Mouse (Mus musculus) midbrain, embryonic 15.5 days (tissue): ENCODE results near the gene Gm37240. TPM values are rescaled to one million over a fixed set of nuclear protein-coding genes. Genes with fewer than 3 reads are reported as not detected.

Experiments used
- ATAC-seq: fragments of 200-750 bp; cut with Nextera tagmentation; replicated peaks from 2 replicates; pipeline ENCODE4 v1.8.0; 2017; ENCODE audit warnings: moderate TSS enrichment
- H3K27ac ChIP-seq: fragments of 300-500 bp; sonication (generic); 2 replicates; pipeline ENCODE4 v1.5.1; 2015; ENCODE audit warnings: mild to moderate bottlenecking, inconsistent platforms
- H3K27me3 ChIP-seq: fragments of 300-500 bp; sonication (generic); replicated peaks from 2 replicates; pipeline ENCODE4 v1.6.1; 2015; ENCODE audit warnings: inconsistent platforms
- H3K36me3 ChIP-seq: fragments of 300-500 bp; sonication (generic); replicated peaks from 2 replicates; pipeline ENCODE4 v1.6.1; 2015; ENCODE audit warnings: inconsistent platforms
- H3K4me1 ChIP-seq: fragments of 300-500 bp; sonication (generic); 2 replicates; pipeline ENCODE4 v1.6.1; 2015; ENCODE audit warnings: inconsistent platforms
- H3K4me2 ChIP-seq: fragments of 300-500 bp; sonication (generic); 2 replicates; pipeline ENCODE4 v1.6.1; 2015; ENCODE audit warnings: inconsistent platforms, mild to moderate bottlenecking, moderate library complexity
- H3K4me3 ChIP-seq: fragments of 300-500 bp; sonication (generic); 2 replicates; pipeline ENCODE4 v1.5.1; 2015; ENCODE audit warnings: mild to moderate bottlenecking, inconsistent platforms
- H3K9ac ChIP-seq: fragments of 300-500 bp; sonication (generic); 2 replicates; pipeline ENCODE4 v1.6.1; 2015; ENCODE audit warnings: mild to moderate bottlenecking, inconsistent platforms
- H3K9me3 ChIP-seq: fragments of 300-500 bp; sonication (generic); 2 replicates; pipeline ENCODE4 v1.6.1; 2016; ENCODE audit warnings: inconsistent platforms
- WGBS: fragments of 180-500 bp; shearing (Covaris S2); methylation state at CpG from one replicate; pipeline ENCODE4 v1.1.7; 2015; ENCODE audit warnings: mixed read lengths; 5-methylcytosine and 5-hydroxymethylcytosine counted together
- polyA plus RNA-seq: library from polyadenylated mRNA; unstranded; fragments of >200 nt; fragmentation: Nextera tagmentation; extraction: Ambion mirVana; gene quantifications from 2 replicates; pipeline ENCODE4 v1.2.1, GENCODE M21; 2015

Gene Gm37240
- polyA plus RNA-seq, 1 experiment from 2014 or later, result 0.40 TPM

- Histone ChIP-seq H3K27ac (no peak overlapping the region), H3K4me3 (no peak overlapping the region), H3K9ac (no peak overlapping the region), H3K4me1 (no peaks in the 10 kb centered on the region), H3K4me2 (no peak overlapping the region), H3K27me3 (no peaks in the 10 kb centered on the region), H3K36me3 (no peaks in the 10 kb centered on the region), H3K9me3 (no peaks in the 10 kb centered on the region)
- no peak for ATAC-seq
- 83% methylated on average over 1 of the region's 1 CpGs for WGBS
Observed at GRCm38 (mm10) chr3:85113565-85113964, 773.8 kb downstream of the Gm37240 start.

GRCm38 (mm10) chr3:85110762-85111161 lies 776.6 kb downstream of the Gm37240 start:
- Histone ChIP-seq H3K4me3 (no peak overlapping the region), H3K9ac (no peak overlapping the region), H3K36me3 (no peaks in the 10 kb centered on the region), H3K4me2 (no peak overlapping the region), H3K27me3 (no peaks in the 10 kb centered on the region), H3K27ac (no peak overlapping the region), H3K9me3 (no peaks in the 10 kb centered on the region), H3K4me1 (peaks cover 3% of the 10 kb centered on the region; the same call in 1 of the 2 replicates)
- WGBS, result 31% methylated on average over 4 of the region's 4 CpGs
- no peak for ATAC-seq

GRCm38 (mm10) chr3:85109221-85109620 lies 778.1 kb downstream of the Gm37240 start:
- Histone ChIP-seq H3K27me3 (no peaks in the 10 kb centered on the region), H3K27ac (no peak overlapping the region), H3K9me3 (no peaks in the 10 kb centered on the region), H3K9ac (no peak overlapping the region), H3K4me3 (no peak overlapping the region), H3K4me1 (peaks cover 3% of the 10 kb centered on the region; the same call in 1 of the 2 replicates), H3K36me3 (no peaks in the 10 kb centered on the region), H3K4me2 (no peak overlapping the region)
- WGBS, result 61% methylated on average over 2 of the region's 2 CpGs
- ATAC-seq, result no peak

GRCm38 (mm10) chr3:85108396-85108795 lies 778.9 kb downstream of the Gm37240 start:
- no peak overlapping the region for H3K27ac ChIP-seq
- H3K4me3 ChIP-seq, result no peak overlapping the region
- no peaks in the 10 kb centered on the region for H3K27me3 ChIP-seq
- ATAC-seq, result no peak
- no peaks in the 10 kb centered on the region for H3K9me3 ChIP-seq
- H3K36me3 ChIP-seq, result no peaks in the 10 kb centered on the region
- 92% methylated on average over 3 of the region's 3 CpGs for WGBS
- H3K4me2 ChIP-seq, result no peak overlapping the region
- H3K4me1 ChIP-seq, result peaks cover 3% of the 10 kb centered on the region; the same call in 1 of the 2 replicates
- no peak overlapping the region for H3K9ac ChIP-seq

- ATAC-seq, result no peak
- H3K9ac ChIP-seq, result no peak overlapping the region
- H3K4me2 ChIP-seq, result no peak overlapping the region
- H3K4me3 ChIP-seq, result no peak overlapping the region
- H3K27me3 ChIP-seq, result no peaks in the 10 kb centered on the region
- H3K9me3 ChIP-seq, result no peaks in the 10 kb centered on the region
- peaks cover 3% of the 10 kb centered on the region; the same call in 1 of the 2 replicates for H3K4me1 ChIP-seq
- 67% methylated on average over 11 of the region's 11 CpGs for WGBS
- H3K27ac ChIP-seq, result no peak overlapping the region
- no peaks in the 10 kb centered on the region for H3K36me3 ChIP-seq
Observed at GRCm38 (mm10) chr3:85106956-85107355, 780.4 kb downstream of the Gm37240 start.

DNA sequence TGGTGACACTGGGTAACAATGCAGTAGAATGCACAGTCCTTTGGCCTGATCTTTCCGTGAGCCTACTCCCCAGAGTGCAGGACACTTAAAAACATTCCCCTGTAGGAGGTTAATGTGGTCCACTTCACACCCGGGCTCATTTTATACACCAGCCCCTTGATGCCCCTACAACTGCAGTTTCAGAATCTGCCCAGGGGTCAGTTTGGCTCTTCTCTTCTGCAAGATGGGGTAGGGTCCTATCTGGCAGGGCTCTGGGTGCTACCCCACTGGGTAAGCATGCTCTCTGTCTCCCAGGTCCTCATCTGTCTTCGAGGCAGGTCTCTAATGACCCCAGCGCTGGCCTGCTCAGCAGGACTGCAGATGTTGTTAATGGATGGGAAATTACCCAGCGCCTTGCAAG lies 783.0 kb downstream of the Gm37240 start:
- no peak for ATAC-seq
- Histone ChIP-seq H3K9me3 (no peaks in the 10 kb centered on the region), H3K36me3 (no peaks in the 10 kb centered on the region), H3K27ac (no peak overlapping the region), H3K4me2 (no peak overlapping the region), H3K27me3 (no peaks in the 10 kb centered on the region), H3K4me3 (no peak overlapping the region), H3K4me1 (peaks cover 3% of the 10 kb centered on the region; the same call in 1 of the 2 replicates), H3K9ac (no peak overlapping the region)
- 59% methylated on average over 5 of the region's 5 CpGs for WGBS

- no peaks in the 10 kb centered on the region for H3K9me3 ChIP-seq
- no peaks in the 10 kb centered on the region for H3K27me3 ChIP-seq
- H3K4me1 ChIP-seq, result no peaks in the 10 kb centered on the region
- no peak for ATAC-seq
- no peak overlapping the region for H3K9ac ChIP-seq
- no peaks in the 10 kb centered on the region for H3K36me3 ChIP-seq
- H3K4me2 ChIP-seq, result no peak overlapping the region
- no peak overlapping the region for H3K27ac ChIP-seq
- no peak overlapping the region for H3K4me3 ChIP-seq
- WGBS, result 61% methylated on average over 21 of the region's 21 CpGs
Observed at GRCm38 (mm10) chr3:85080882-85081558, 806.3 kb downstream of the Gm37240 start.

- H3K27me3 ChIP-seq, result no peaks in the 10 kb centered on the region
- H3K4me3 ChIP-seq, result no peak overlapping the region
- H3K9ac ChIP-seq, result no peak overlapping the region
- H3K4me2 ChIP-seq, result no peak overlapping the region
- H3K36me3 ChIP-seq, result no peaks in the 10 kb centered on the region
- no peaks in the 10 kb centered on the region for H3K9me3 ChIP-seq
- no peaks in the 10 kb centered on the region for H3K4me1 ChIP-seq
- no peak for ATAC-seq
- H3K27ac ChIP-seq, result no peak overlapping the region
- 68% methylated on average over 7 of the region's 7 CpGs for WGBS
Observed at GRCm38 (mm10) chr3:85064113-85064512, 823.2 kb downstream of the Gm37240 start.

DNA sequence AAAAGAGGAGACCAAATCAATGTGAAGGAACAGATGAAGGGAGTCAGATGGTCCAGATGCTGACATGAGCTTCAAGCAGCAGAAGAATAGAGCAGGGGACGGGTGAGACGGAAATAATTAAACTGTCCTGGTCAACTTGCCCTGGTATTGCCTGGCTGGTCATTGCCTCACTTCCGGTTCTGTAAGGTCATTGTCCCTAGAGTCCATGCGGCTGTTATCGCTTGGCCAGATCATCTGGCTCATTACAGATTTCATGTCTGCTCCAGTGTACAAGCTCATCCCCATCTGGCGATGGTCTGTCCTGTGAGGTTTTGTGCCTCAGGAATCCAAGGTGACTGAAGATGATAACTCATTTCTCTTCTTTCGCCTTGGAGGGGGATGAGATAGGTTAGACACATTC lies 827.2 kb downstream of the Gm37240 start:
- Histone ChIP-seq H3K27me3 (no peaks in the 10 kb centered on the region), H3K36me3 (no peaks in the 10 kb centered on the region), H3K4me2 (no peak overlapping the region), H3K27ac (no peak overlapping the region), H3K4me3 (no peak overlapping the region), H3K9me3 (no peaks in the 10 kb centered on the region), H3K4me1 (no peaks in the 10 kb centered on the region), H3K9ac (no peak overlapping the region)
- 89% methylated on average over 7 of the region's 7 CpGs for WGBS
- no peak for ATAC-seq

DNA sequence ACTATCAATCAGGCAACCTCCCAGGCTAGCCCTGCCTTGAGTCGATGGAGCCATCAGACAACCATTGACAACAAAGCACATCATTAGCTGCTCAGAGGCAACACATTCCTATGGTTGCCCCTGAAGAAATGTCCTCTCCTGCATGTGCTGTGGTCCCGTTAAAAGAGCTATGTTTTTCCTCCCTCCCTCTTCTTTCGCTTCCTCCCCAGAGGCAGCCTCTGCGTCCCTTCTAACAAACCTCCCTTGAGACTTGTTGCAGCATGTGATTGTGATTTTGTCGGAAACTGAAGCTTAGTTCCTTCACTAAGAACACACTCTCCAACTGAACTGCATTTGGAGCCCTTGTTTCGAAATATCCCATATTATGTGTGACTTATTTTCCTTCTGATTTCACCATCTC lies 830.1 kb downstream of the Gm37240 start:
- H3K9ac ChIP-seq, result no peak overlapping the region
- H3K4me2 ChIP-seq, result no peak overlapping the region
- no peaks in the 10 kb centered on the region for H3K27me3 ChIP-seq
- no peaks in the 10 kb centered on the region for H3K36me3 ChIP-seq
- 88% methylated on average over 6 of the region's 6 CpGs for WGBS
- no peaks in the 10 kb centered on the region for H3K9me3 ChIP-seq
- no peak overlapping the region for H3K4me3 ChIP-seq
- H3K4me1 ChIP-seq, result no peaks in the 10 kb centered on the region
- H3K27ac ChIP-seq, result no peak overlapping the region
- ATAC-seq, result no peak

DNA sequence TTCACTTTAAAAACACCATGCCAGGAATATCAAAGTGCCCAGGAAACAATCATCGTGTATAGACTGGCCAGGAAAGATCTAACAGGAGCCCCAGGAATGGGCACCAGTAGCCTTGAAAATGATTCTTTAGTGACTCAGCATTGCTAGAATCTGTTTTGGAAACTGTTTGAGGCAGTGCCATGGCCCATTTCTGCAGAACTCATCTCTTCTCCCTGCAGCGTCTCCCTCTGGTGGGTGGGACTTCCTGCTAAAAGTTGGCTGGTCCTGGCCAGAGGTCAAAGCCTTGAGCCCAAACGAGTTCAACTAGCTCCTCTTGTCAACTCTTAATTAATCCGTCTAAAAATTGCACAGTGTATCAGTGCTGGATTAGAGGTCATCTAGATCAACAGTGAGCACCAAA lies 833.8 kb downstream of the Gm37240 start:
- 80% methylated on average over 4 of the region's 4 CpGs for whole genome bisulfite sequencing
- H3K27me3 ChIP-seq, result no peaks in the 10 kb centered on the region

DNA sequence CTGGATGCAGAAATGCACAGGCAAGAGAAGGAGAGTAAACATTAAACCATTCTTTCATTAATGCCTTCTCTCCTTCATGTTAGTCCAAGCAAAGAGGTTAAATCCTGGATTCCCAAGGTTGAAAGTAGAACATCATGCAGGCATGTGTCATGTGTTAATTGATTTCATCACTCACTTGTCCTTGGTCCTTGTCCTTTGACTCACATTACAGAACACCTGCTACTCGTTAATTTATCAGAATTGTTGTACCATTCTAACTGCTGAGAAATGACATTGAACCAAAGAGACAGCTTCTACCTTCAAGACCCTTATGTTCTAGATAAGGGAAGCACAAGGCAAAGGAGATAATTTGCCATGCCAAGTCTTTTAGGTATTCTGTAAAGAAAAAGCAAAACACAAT lies 835.1 kb downstream of the Gm37240 start:
- Histone ChIP-seq H3K27me3 (no peaks in the 10 kb centered on the region), H3K36me3 (no peaks in the 10 kb centered on the region), H3K9me3 (no peaks in the 10 kb centered on the region), H3K4me1 (0 out of 2 replicates have a peak, but pooled peaks cover 5% of the 10 kb centered on the region), H3K9ac (no peak overlapping the region), H3K4me3 (no peak overlapping the region), H3K27ac (no peak overlapping the region), H3K4me2 (no peak overlapping the region)
- WGBS, result 83% methylated on average over 1 of the region's 1 CpGs
- no peak for ATAC-seq

More for the DNA sequence above, 833.8 kb downstream of the Gm37240 start:
- Histone ChIP-seq H3K9ac (no peak overlapping the region), H3K4me3 (no peak overlapping the region), H3K36me3 (no peaks in the 10 kb centered on the region), H3K27ac (no peak overlapping the region), H3K4me1 (0 out of 2 replicates have a peak, but pooled peaks cover 5% of the 10 kb centered on the region), H3K9me3 (no peaks in the 10 kb centered on the region), H3K4me2 (no peak overlapping the region)
- no peak for ATAC-seq

DNA sequence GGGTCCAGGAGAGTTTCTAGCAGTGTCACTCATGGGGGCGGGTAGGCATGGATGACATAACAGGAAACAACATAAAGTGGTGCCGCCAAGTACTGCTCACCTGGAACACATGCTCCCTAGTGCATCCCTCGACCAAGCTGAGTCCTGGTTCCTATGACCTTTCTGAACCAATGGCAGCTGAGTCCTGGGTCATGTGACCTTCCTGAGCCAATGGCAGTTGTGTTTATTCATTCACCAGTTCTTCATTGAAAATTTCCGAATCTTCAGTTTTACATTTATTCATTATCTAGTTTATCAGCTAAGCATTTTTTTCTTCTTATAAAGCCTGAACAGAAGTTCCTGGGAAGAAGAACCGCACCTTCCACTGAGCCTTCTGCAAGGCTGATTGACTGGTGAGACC lies 838.7 kb downstream of the Gm37240 start:
- Histone ChIP-seq H3K36me3 (no peaks in the 10 kb centered on the region), H3K4me2 (no peak overlapping the region), H3K27ac (no peak overlapping the region), H3K9me3 (no peaks in the 10 kb centered on the region), H3K9ac (no peak overlapping the region), H3K4me3 (no peak overlapping the region), H3K4me1 (0 out of 2 replicates have a peak, but pooled peaks cover 5% of the 10 kb centered on the region), H3K27me3 (no peaks in the 10 kb centered on the region)
- no peak for ATAC-seq
- WGBS, result 98% methylated on average over 5 of the region's 5 CpGs
